Mouse (Mus musculus): ENCODE measurements at regions not wholly inside any gene's neighbourhood (a gene's known extent, or its start where the extent isn't known, plus 50 kb on each side); places are given as distances from the start of the nearest gene placed in this dataset.

DNA sequence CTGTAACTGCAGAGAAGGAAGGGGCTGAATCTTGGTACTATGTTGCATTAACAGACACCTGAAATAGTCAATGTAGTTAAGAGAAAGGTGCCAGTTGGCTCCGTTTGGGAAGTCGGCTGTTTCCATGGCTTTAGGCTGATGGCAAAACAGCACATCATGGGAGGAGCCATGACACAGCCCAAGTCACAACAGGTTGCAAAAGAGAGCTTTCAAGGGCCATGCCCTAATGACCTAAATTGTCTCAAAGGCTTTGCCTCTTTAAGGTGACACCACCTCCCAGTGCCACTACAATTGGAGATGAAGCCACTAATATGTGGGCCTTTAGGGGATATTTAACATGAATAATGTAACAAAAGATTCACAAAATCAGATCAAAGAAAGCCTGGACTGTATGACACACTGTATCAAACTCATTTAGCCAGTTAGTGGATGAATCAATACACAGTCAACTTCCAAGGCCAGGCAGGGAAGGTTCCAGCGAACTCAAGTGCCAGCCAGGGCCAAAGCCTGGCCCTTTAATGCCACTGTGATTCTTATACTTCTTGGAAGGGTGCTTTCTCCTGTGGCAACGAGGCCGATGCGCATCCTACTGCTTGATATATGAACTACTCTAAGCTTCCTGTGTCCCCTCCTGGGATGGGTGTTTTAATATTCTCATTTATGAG lies 167.5 kb upstream of the Stt3b start:
- Histone ChIP-seq H3K36me3 (ENCODE audit: control insufficient read depth, insufficient read depth) (no peaks in the 10 kb centered on the region), H3ac (ENCODE audit: control insufficient read depth, insufficient read length) (no peak overlapping the region), H3K79me2 (ENCODE audit: control insufficient read depth, insufficient read depth) (no peaks in the 10 kb centered on the region), H3K4me3 (no peak overlapping the region), H3K27me3 (ENCODE audit: control insufficient read depth, insufficient read depth, insufficient read length) (no peaks in the 10 kb centered on the region), H3K4me2 (ENCODE audit: low read depth) (no peak overlapping the region)
- TF ChIP-seq E2F4 (IDR thresholded peaks at IDR 0.05; ENCODE audit: insufficient read depth): no peak
- TF ChIP-seq TCF3 (IDR thresholded peaks at IDR 0.05; ENCODE audit: insufficient read length, low read depth): no peak
- no peak for TF ChIP-seq TCF12 (IDR thresholded peaks at IDR 0.05; ENCODE audit: insufficient read depth, poor library complexity, severe bottlenecking)
- no peak for TF ChIP-seq USF1 (IDR thresholded peaks at IDR 0.05; ENCODE audit: low read depth)
- TF ChIP-seq REST (IDR thresholded peaks at IDR 0.05; ENCODE audit: insufficient read depth, insufficient read length): no peak
- no peak for TF ChIP-seq CEBPB (IDR thresholded peaks at IDR 0.05; ENCODE audit: insufficient read depth, poor library complexity, severe bottlenecking)
- TF ChIP-seq SRF (IDR thresholded peaks at IDR 0.05; ENCODE audit: control insufficient read depth, insufficient read length, low read depth): no peak
- TF ChIP-seq MAX (IDR thresholded peaks at IDR 0.05; ENCODE audit: low read depth): no peak
- no peak for TF ChIP-seq POLR2AphosphoS2 (IDR thresholded peaks at IDR 0.05; ENCODE audit: insufficient read length, low read depth)
- no peak for TF ChIP-seq MYOD1 (IDR thresholded peaks at IDR 0.05; ENCODE audit: control insufficient read depth in 1 of 3, insufficient read length in 2 of 3, low read depth in 2 of 3)
- TF ChIP-seq MYOG (IDR thresholded peaks at IDR 0.05; ENCODE audit: control insufficient read depth in 1 of 3, insufficient read depth in 1 of 3, insufficient read length in 2 of 3, low read depth in 2 of 3): no peak
- no peak for TF ChIP-seq POLR2A (IDR thresholded peaks at IDR 0.05; ENCODE audit: insufficient read length, low read depth)

DNA sequence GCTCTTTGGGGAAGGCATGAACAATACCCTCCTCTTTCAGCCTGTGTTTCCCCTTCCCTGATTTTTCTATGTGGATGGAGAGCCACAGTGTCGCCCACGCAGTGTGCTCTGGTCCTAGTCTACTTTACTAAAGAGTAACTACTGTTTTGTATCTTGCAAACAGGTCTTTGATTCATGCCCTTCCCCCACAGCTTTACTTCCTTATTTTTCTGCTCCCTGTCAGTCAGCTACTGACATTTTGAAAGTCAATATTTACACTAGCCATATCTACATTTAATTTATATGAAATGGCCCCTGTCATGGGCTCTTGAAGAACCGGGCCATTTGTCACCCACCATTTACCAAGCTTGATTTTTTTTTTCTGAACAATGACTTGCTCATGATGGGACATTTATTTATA lies 168.7 kb upstream of the Stt3b start:
- no peaks in the 10 kb centered on the region for H3K36me3 ChIP-seq (ENCODE audit: control insufficient read depth, insufficient read depth)
- no peaks in the 10 kb centered on the region for H3K79me2 ChIP-seq (ENCODE audit: control insufficient read depth, insufficient read depth)
- no peak overlapping the region for H3ac ChIP-seq (ENCODE audit: control insufficient read depth, insufficient read length)
- no peak for TF ChIP-seq MYOG (IDR thresholded peaks at IDR 0.05; ENCODE audit: control insufficient read depth in 1 of 3, insufficient read depth in 1 of 3, insufficient read length in 2 of 3, low read depth in 2 of 3)
- no peak for TF ChIP-seq SRF (IDR thresholded peaks at IDR 0.05; ENCODE audit: control insufficient read depth, insufficient read length, low read depth)
- no peak for TF ChIP-seq E2F4 (IDR thresholded peaks at IDR 0.05; ENCODE audit: insufficient read depth)
- TF ChIP-seq CEBPB (IDR thresholded peaks at IDR 0.05; ENCODE audit: insufficient read depth, poor library complexity, severe bottlenecking): no peak
- TF ChIP-seq USF1 (IDR thresholded peaks at IDR 0.05; ENCODE audit: low read depth): no peak
- no peak for TF ChIP-seq MYOD1 (IDR thresholded peaks at IDR 0.05; ENCODE audit: control insufficient read depth in 1 of 3, insufficient read length in 2 of 3, low read depth in 2 of 3)
- no peak for TF ChIP-seq MAX (IDR thresholded peaks at IDR 0.05; ENCODE audit: low read depth)
- no peak for TF ChIP-seq POLR2A (IDR thresholded peaks at IDR 0.05; ENCODE audit: insufficient read length, low read depth)
- TF ChIP-seq TCF3 (IDR thresholded peaks at IDR 0.05; ENCODE audit: insufficient read length, low read depth): no peak
- TF ChIP-seq POLR2AphosphoS2 (IDR thresholded peaks at IDR 0.05; ENCODE audit: insufficient read length, low read depth): no peak
- TF ChIP-seq TCF12 (IDR thresholded peaks at IDR 0.05; ENCODE audit: insufficient read depth, poor library complexity, severe bottlenecking): no peak
- no peak for TF ChIP-seq REST (IDR thresholded peaks at IDR 0.05; ENCODE audit: insufficient read depth, insufficient read length)
- H3K27me3 ChIP-seq (ENCODE audit: control insufficient read depth, insufficient read depth, insufficient read length): no peaks in the 10 kb centered on the region
- no peak overlapping the region for H3K4me3 ChIP-seq
- H3K4me2 ChIP-seq (ENCODE audit: low read depth): no peak overlapping the region

DNA sequence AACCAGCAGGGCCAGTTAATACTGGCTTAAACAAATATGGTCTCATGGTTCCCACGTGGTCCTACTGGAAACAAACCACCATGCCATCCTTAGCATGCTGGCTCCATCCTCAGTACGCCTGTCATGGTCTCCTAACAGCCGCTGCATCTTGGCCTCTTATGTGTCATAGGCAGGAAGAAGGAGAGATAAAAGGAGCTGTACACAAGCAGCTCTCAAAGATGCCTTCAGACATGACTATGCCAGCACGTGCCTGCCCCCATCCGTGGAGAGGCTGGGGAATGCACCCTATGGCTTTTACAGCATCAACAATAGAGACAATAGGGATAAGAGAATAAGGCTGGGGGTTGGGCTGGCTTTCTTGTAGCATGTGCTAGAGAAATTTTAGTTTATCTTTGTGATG lies 171.0 kb upstream of the Stt3b start:
- Histone ChIP-seq H3K27me3 (ENCODE audit: control insufficient read depth, insufficient read depth, insufficient read length) (no peaks in the 10 kb centered on the region), H3K36me3 (ENCODE audit: control insufficient read depth, insufficient read depth) (no peaks in the 10 kb centered on the region), H3K4me2 (ENCODE audit: low read depth) (no peak overlapping the region), H3ac (ENCODE audit: control insufficient read depth, insufficient read length) (no peak overlapping the region), H3K79me2 (ENCODE audit: control insufficient read depth, insufficient read depth) (no peaks in the 10 kb centered on the region), H3K4me3 (no peak overlapping the region)
- no peak for TF ChIP-seq MYOD1 (IDR thresholded peaks at IDR 0.05; ENCODE audit: control insufficient read depth in 1 of 3, insufficient read length in 2 of 3, low read depth in 2 of 3)

DNA sequence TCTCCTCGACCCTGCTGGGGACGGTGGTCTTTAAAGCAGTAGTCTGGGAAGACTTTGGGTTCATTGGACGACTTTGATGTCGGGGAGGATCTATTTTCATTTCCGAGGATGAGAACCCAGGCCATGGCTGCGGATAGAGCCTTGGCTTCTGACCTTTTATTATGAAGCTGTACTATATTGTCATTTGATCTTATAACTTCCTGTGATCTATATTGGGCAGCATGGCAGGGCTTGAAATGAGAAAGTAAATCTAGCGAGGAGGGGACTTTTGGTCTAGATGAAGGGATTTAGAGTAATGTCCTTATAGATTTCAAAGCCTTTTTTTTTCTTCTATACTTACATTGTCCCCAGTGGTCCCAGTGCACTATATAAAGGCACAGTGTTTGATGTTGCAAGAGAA lies 172.8 kb upstream of the Stt3b start:
- TF ChIP-seq TCF3 (IDR thresholded peaks at IDR 0.05; ENCODE audit: insufficient read length, low read depth) (no peak), MAX (IDR thresholded peaks at IDR 0.05; ENCODE audit: low read depth) (no peak), MYOG (IDR thresholded peaks at IDR 0.05; ENCODE audit: control insufficient read depth in 1 of 3, insufficient read depth in 1 of 3, insufficient read length in 2 of 3, low read depth in 2 of 3) (no peak), POLR2AphosphoS2 (IDR thresholded peaks at IDR 0.05; ENCODE audit: insufficient read length, low read depth) (no peak), E2F4 (IDR thresholded peaks at IDR 0.05; ENCODE audit: insufficient read depth) (no peak), REST (IDR thresholded peaks at IDR 0.05; ENCODE audit: insufficient read depth, insufficient read length) (no peak), MYOD1 (IDR thresholded peaks at IDR 0.05; ENCODE audit: control insufficient read depth in 1 of 3, insufficient read length in 2 of 3, low read depth in 2 of 3) (no peak), SRF (IDR thresholded peaks at IDR 0.05; ENCODE audit: control insufficient read depth, insufficient read length, low read depth) (no peak), POLR2A (IDR thresholded peaks at IDR 0.05; ENCODE audit: insufficient read length, low read depth) (no peak), USF1 (IDR thresholded peaks at IDR 0.05; ENCODE audit: low read depth) (no peak), TCF12 (IDR thresholded peaks at IDR 0.05; ENCODE audit: insufficient read depth, poor library complexity, severe bottlenecking) (no peak), CEBPB (IDR thresholded peaks at IDR 0.05; ENCODE audit: insufficient read depth, poor library complexity, severe bottlenecking) (no peak)
- Histone ChIP-seq H3K4me3 (no peak overlapping the region), H3K4me2 (ENCODE audit: low read depth) (no peak overlapping the region), H3K36me3 (ENCODE audit: control insufficient read depth, insufficient read depth) (no peaks in the 10 kb centered on the region), H3K79me2 (ENCODE audit: control insufficient read depth, insufficient read depth) (no peaks in the 10 kb centered on the region), H3K27me3 (ENCODE audit: control insufficient read depth, insufficient read depth, insufficient read length) (no peaks in the 10 kb centered on the region), H3ac (ENCODE audit: control insufficient read depth, insufficient read length) (no peak overlapping the region)

DNA sequence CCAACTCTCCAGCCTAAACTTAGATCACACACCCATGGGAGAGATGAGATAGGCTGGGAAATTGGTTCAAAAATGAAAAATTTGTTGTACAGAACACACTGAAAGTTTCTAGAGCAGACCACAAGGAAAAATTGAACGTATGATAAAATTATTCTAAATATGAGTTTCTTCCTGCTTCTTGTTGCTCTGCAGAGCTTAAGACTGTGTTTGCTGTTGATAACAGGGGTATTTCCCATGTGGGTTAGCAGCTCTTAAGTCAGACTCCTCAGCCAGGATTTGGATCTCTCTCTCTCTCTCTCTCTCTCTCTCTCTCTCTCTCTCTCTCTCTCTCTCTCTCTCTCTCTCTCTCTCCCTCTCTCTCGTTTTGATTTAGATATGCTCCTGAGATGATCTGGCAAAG lies 173.5 kb upstream of the Stt3b start:
- Histone ChIP-seq H3K36me3 (ENCODE audit: control insufficient read depth, insufficient read depth) (no peaks in the 10 kb centered on the region), H3K27me3 (ENCODE audit: control insufficient read depth, insufficient read depth, insufficient read length) (no peaks in the 10 kb centered on the region), H3ac (ENCODE audit: control insufficient read depth, insufficient read length) (no peak overlapping the region), H3K4me2 (ENCODE audit: low read depth) (no peak overlapping the region), H3K79me2 (ENCODE audit: control insufficient read depth, insufficient read depth) (no peaks in the 10 kb centered on the region), H3K4me3 (no peak overlapping the region)
- TF ChIP-seq TCF3 (IDR thresholded peaks at IDR 0.05; ENCODE audit: insufficient read length, low read depth): no peak
- TF ChIP-seq REST (IDR thresholded peaks at IDR 0.05; ENCODE audit: insufficient read depth, insufficient read length): no peak
- TF ChIP-seq POLR2AphosphoS2 (IDR thresholded peaks at IDR 0.05; ENCODE audit: insufficient read length, low read depth): no peak
- no peak for TF ChIP-seq POLR2A (IDR thresholded peaks at IDR 0.05; ENCODE audit: insufficient read length, low read depth)
- TF ChIP-seq CEBPB (IDR thresholded peaks at IDR 0.05; ENCODE audit: insufficient read depth, poor library complexity, severe bottlenecking): no peak
- no peak for TF ChIP-seq MYOG (IDR thresholded peaks at IDR 0.05; ENCODE audit: control insufficient read depth in 1 of 3, insufficient read depth in 1 of 3, insufficient read length in 2 of 3, low read depth in 2 of 3)
- no peak for TF ChIP-seq E2F4 (IDR thresholded peaks at IDR 0.05; ENCODE audit: insufficient read depth)
- TF ChIP-seq TCF12 (IDR thresholded peaks at IDR 0.05; ENCODE audit: insufficient read depth, poor library complexity, severe bottlenecking): no peak
- TF ChIP-seq SRF (IDR thresholded peaks at IDR 0.05; ENCODE audit: control insufficient read depth, insufficient read length, low read depth): no peak
- no peak for TF ChIP-seq USF1 (IDR thresholded peaks at IDR 0.05; ENCODE audit: low read depth)
- no peak for TF ChIP-seq MAX (IDR thresholded peaks at IDR 0.05; ENCODE audit: low read depth)
- TF ChIP-seq MYOD1 (IDR thresholded peaks at IDR 0.05; ENCODE audit: control insufficient read depth in 1 of 3, insufficient read length in 2 of 3, low read depth in 2 of 3): no peak

All from myocyte (in vitro differentiated cells).